Mouse (Mus musculus) pancreas, adult 10 weeks (tissue): Measurements from ENCODE around the gene Fam43a. TPM values are rescaled to one million over a fixed set of nuclear protein-coding genes. Genes with fewer than 3 reads are reported as not detected.

Source experiments
- polyA plus RNA-seq: library from polyadenylated mRNA; stranded (reverse); fragments of 350-450 nt; fragmentation: Illumina TruSeq; extraction: RNeasy Lipid Tissue Mini Kit (QIAGEN cat#74804); gene quantifications from one replicate; pipeline ENCODE4 v1.2.3, GENCODE M21; 2015; ENCODE audit warnings: low read depth, low replicate concordance; ENCODE audit not compliant: insufficient read depth

Fam43a gene
- 4.7 TPM for polyA plus RNA-seq

DNA sequence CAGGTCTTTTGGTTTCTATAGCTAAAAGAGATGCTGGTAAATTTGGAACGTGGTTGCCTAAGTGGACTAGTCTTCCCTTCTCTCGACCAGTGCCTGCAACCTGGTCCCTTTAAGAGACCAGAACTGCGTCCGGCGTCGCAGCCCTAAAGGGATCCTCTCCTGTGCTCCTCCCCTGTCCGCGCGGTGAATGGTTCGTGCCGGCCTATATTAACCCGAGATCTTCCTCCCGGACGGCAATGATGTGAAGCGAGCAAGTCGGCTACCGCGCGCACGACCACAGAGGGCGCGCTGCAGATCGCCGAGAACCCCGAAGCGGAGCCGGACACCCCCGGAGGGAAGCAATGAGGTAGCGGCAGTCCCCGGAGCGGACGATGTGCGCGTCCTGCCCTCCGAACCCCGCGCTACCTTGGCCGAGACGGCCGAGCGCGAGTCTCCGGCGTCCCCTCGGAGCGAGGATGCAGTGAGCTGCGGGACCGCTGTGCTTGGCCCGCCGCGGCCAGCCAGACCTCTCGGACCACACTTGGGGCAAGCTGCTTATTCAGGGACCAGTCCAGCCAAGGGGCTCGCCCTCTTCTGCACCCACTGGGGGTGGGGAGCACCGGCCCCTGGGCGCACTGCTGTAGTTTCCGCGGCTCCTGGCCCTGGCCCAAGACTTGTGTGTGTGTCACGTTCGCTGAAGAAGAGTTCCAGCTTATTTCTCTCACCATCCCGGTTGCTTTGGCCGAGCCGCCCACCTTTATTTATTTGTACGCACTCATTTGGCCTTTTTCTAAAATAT is at the start of gene Fam43a:
TSS of gene Fam43a (plus strand) at position 233 of the 778 bp plus-strand sequence.

DNA sequence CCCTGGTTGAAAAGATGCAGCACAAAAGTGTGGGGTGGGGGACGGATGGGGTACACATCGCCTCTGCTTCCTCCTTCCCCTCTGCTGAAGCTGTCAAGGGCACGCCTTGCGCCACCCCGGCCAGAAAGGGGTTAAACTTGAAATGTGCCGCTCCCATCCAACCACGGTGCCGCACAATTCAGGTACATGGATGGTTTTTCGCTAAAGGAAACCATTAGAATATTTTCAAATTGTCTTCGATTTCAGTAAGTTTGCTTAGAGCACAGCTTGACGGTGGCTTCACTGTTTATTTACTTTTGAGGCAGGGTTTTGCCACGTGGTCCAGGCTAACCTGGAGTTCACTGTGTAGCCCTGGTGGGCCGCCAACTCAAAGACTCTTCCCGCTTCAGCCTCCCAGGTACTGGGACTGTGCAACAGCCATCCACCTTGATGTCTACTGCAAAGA is 48.8 kb upstream of the Fam43a start, which contains the start of gene Tmem44:
TSS of gene Tmem44 (minus strand) at position 95 of the 445 bp plus-strand sequence.

DNA sequence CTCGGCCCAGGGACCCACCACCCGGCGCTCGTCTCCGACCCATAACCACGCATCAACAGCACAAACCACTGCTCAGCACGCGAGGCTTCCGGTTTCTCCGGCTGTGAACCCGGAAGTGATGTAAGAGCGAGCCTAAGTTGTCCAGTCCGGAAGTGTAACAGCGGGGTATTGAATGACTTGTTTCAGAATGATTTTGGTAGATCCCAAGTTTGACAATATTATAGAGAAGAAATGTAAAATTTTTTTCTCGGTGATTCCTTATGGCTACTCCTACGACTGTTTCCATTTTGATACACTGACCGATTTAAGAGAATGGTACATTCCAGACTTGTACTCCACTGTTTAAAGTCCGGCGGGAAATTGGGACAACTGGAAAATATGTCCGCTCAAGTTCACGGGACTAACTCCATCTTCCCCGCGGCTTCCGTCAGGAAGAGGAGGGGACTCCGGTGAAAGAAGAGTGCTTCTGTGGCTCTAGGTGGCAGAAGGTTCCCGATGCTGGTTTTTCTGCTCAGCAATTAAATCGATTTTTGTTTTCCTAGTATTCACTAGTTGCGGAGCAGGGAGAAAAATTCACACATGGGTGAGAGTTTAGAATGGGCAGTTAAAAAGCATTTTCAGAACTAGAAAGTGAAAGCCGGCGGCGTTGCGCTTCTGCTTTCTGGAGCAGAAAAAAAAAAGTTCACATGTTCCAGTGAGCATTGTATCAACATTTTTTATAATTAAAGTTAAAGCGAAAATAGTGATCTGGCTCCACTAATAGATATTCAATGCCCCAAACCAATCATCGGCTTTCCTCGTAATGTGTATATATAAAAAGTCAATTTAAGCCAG is 11.8 kb upstream of the Fam43a start, which contains the start of gene Lsg1:
TSS of gene Lsg1 (minus strand) at position 99 of the 834 bp plus-strand sequence.

Other genes with a start within 250 kb of the Fam43a start
- 7.9 TPM for gene Atp13a3, start 193.7 kb upstream of the Fam43a start, polyA plus RNA-seq
- 5.0 TPM for gene Tmem44, start 48.9 kb upstream of the Fam43a start, polyA plus RNA-seq
- 5.8 TPM for gene Lsg1, start 12.1 kb upstream of the Fam43a start, polyA plus RNA-seq